Mouse (Mus musculus) heart, adult 2 months (tissue): Measurements from ENCODE around the gene Shd.

Source experiments
- CTCF ChIP-seq: fragments of 200-600 bp; IDR thresholded peaks from 2 replicates; pipeline ENCODE4 v1.8.1; 2022; ENCODE audit warnings: antibody characterized with exemption, mild to moderate bottlenecking, moderate library complexity
- POLR2A ChIP-seq: fragments of 200-500 bp; IDR thresholded peaks from 2 replicates; pipeline ENCODE4 v1.6.1; 2011; ENCODE audit warnings: mild to moderate bottlenecking, low read depth, low read length, control low read depth; ENCODE audit not compliant: insufficient read depth

DNA sequence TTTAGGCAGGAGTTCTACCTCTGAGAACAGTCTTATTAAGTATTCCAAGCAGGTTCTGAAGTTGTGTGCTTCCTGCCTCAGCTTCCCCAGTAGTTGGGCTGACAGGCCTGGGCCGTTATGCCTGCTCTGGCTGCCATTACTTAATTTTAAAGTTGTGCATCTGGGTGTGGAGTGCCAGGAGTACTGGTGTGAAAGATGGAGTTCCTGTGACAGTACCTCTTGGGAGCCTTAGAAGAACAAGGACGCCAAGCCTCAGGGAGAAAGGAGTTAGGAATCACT is 39.6 kb downstream of the Shd start:
- no peak for TF ChIP-seq POLR2A
- TF ChIP-seq CTCF: no peak
